Mouse (Mus musculus): ENCODE data around the gene Rbp3. TPM values are rescaled to one million over a fixed set of nuclear protein-coding genes. Genes with fewer than 3 reads are reported as not detected.

Gene Rbp3
- polyA plus RNA-seq, 2 experiments = 0.02 TPM; not detected in 1

DNA sequence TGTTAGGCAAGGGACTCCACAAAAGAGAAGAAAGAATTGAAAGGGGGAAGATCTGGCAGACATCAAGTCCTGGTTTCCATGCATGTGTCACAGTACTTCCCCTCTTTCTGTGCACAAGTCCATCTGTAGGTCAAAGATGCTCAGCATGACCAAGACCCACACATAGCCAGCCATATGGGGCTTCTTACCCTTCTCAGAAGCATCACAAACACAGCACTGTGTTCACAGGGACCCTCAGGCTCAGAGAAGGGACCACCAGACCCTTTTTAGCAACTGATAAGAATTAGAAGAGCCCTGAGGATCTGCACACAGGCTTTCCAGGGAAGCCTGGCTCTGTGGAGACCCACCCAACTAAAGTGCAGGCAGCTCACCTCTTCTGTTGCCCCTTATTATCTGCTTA is 46.3 kb downstream of the Rbp3 start:
- Histone ChIP-seq H3K36me3 (replicated peaks; ENCODE audit: control insufficient read depth, insufficient read depth, low read depth) (no peaks in the 10 kb centered on the region), H3K9me3 (ENCODE audit: control insufficient read depth, low read length) (no peaks in the 10 kb centered on the region), H3K27me3 (ENCODE audit: control insufficient read depth, insufficient read depth, low read length) (no peaks in the 10 kb centered on the region), H3K9ac (replicated peaks) (no peak overlapping the region), H3K27ac (no peak overlapping the region), H3K4me2 (ENCODE audit: low read depth) (no peak overlapping the region), H3K4me3 (ENCODE audit: insufficient read depth in 1 of 2, low read depth in 2 of 2, low read length in 2 of 2) (no peak overlapping the region), H3K4me1 (replicated peaks; ENCODE audit: control insufficient read depth in 2 of 2, insufficient read depth in 2 of 2, low read length in 1 of 2) (no peaks in the 10 kb centered on the region)
- ATAC-seq (ENCODE audit: insufficient read depth) (no peak), DNase-seq (ENCODE audit: low read depth in 3 of 3, low spot score in 3 of 3) (no peak)
- TF ChIP-seq CTCF (IDR thresholded peaks at IDR 0.05; ENCODE audit: low read depth) (no peak), EP300 (IDR thresholded peaks at IDR 0.05; ENCODE audit: low read depth) (no peak)

DNA sequence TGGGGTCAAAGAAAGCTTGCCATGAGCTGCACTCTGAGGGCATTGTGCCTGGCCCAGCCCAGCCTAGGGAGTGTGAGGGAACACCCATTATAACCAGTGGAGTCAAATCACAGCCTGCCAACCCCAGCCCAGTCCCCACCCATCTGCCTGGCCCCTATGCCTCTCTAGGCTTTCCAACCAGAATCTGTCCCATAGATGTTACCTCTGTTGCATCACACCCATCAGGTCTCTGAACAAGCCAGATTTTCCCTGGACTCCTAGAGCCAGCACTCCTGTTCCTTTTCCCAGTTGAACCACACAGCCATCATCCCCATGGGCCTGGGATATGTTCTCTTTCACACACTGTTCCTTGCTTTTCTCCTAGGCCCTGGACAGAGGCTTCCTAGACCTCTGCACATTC is 47.6 kb downstream of the Rbp3 start:
- H3K36me3 ChIP-seq (replicated peaks; ENCODE audit: control insufficient read depth, insufficient read depth, low read depth) = no peaks in the 10 kb centered on the region
- no peak overlapping the region for H3K4me3 ChIP-seq (ENCODE audit: insufficient read depth in 1 of 2, low read depth in 2 of 2, low read length in 2 of 2)
- no peak overlapping the region for H3K27ac ChIP-seq
- H3K4me2 ChIP-seq (ENCODE audit: low read depth) = no peak overlapping the region
- DNase-seq (ENCODE audit: low read depth in 3 of 3, low spot score in 3 of 3) (no peak), ATAC-seq (ENCODE audit: insufficient read depth) (no peak)
- no peak for TF ChIP-seq EP300 (IDR thresholded peaks at IDR 0.05; ENCODE audit: low read depth)
- H3K9me3 ChIP-seq (ENCODE audit: control insufficient read depth, low read length) = no peaks in the 10 kb centered on the region
- H3K27me3 ChIP-seq (ENCODE audit: control insufficient read depth, insufficient read depth, low read length) = no peaks in the 10 kb centered on the region
- no peaks in the 10 kb centered on the region for H3K4me1 ChIP-seq (replicated peaks; ENCODE audit: control insufficient read depth in 2 of 2, insufficient read depth in 2 of 2, low read length in 1 of 2)
- H3K9ac ChIP-seq (replicated peaks) = no peak overlapping the region

DNA sequence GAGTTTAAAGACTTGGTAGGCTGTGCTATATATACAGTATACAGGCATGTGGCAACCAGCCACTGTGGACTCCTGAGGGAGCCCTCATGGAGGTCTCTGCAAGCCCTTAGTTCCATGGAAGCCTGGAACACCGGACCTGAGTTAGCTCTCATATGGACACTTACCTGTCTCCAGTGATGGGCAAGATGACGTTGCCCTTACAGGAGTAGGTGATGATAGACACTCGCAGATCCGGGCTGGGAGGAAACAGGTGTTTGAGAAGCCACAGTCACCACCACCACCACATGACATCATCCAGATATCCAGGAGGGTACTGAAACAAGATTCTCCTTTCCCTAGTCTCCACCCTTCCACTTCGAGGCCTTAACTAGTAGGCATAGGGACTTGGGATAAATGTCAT is 48.6 kb downstream of the Rbp3 start:
- ATAC-seq (ENCODE audit: insufficient read depth) (no peak), DNase-seq (ENCODE audit: low read depth in 3 of 3, low spot score in 3 of 3) (no peak)
- H3K9me3 ChIP-seq (ENCODE audit: control insufficient read depth, low read length) = no peaks in the 10 kb centered on the region
- H3K27ac ChIP-seq = no peak overlapping the region
- no peak overlapping the region for H3K9ac ChIP-seq (replicated peaks)
- TF ChIP-seq CTCF (IDR thresholded peaks at IDR 0.05; ENCODE audit: low read depth) (no peak), EP300 (IDR thresholded peaks at IDR 0.05; ENCODE audit: low read depth) (no peak)
- H3K4me1 ChIP-seq (replicated peaks; ENCODE audit: control insufficient read depth in 2 of 2, insufficient read depth in 2 of 2, low read length in 1 of 2) = no peaks in the 10 kb centered on the region
- H3K4me3 ChIP-seq (ENCODE audit: insufficient read depth in 1 of 2, low read depth in 2 of 2, low read length in 2 of 2) = no peak overlapping the region
- no peak overlapping the region for H3K4me2 ChIP-seq (ENCODE audit: low read depth)
- no peaks in the 10 kb centered on the region for H3K27me3 ChIP-seq (ENCODE audit: control insufficient read depth, insufficient read depth, low read length)
- WGBS (ENCODE audit: insufficient replicate concordance) = 52% methylated on average over 5 of the region's 5 CpGs
- H3K36me3 ChIP-seq (replicated peaks; ENCODE audit: control insufficient read depth, insufficient read depth, low read depth) = no peaks in the 10 kb centered on the region

Other genes with a start within 250 kb of the Rbp3 start
- gene Gdf10, start 30.4 kb upstream of the Rbp3 start, polyA plus RNA-seq (2012; rRNA removed) = 3.7 and 3.9 TPM in 2 replicates
- 4.8 and 4.9 TPM in 2 replicates for gene Gdf10, start 30.4 kb upstream of the Rbp3 start, polyA plus RNA-seq (2014; fragmentation: Nextera tagmentation; extraction: Ambion mirVana)
- 3.6 and 4.1 TPM in 2 replicates for gene Gdf2, start 13.0 kb upstream of the Rbp3 start, polyA plus RNA-seq (2012; rRNA removed)
- 6.6 and 7.9 TPM in 2 replicates for gene Gdf2, start 13.0 kb upstream of the Rbp3 start, polyA plus RNA-seq (2014; fragmentation: Nextera tagmentation; extraction: Ambion mirVana)
- gene Zfp488, start 24.8 kb downstream of the Rbp3 start, polyA plus RNA-seq (2012; rRNA removed) = 0.02 TPM in 1 of 2 replicates, not detected in the other
- gene Zfp488, start 24.8 kb downstream of the Rbp3 start, polyA plus RNA-seq (2014; fragmentation: Nextera tagmentation; extraction: Ambion mirVana) = not detected in 2 replicates
- not detected in 2 replicates for gene Gm30083, start 61.2 kb downstream of the Rbp3 start, polyA plus RNA-seq (2012; rRNA removed)
- gene Gm30083, start 61.2 kb downstream of the Rbp3 start, polyA plus RNA-seq (2014; fragmentation: Nextera tagmentation; extraction: Ambion mirVana) = not detected in 2 replicates
- not detected in 2 replicates for gene Gm5460, start 62.8 kb downstream of the Rbp3 start, polyA plus RNA-seq (2012; rRNA removed)
- gene Gm5460, start 62.8 kb downstream of the Rbp3 start, polyA plus RNA-seq (2014; fragmentation: Nextera tagmentation; extraction: Ambion mirVana) = not detected in 2 replicates
- gene Antxrl, start 98.7 kb downstream of the Rbp3 start, polyA plus RNA-seq (2012; rRNA removed) = not detected in 2 replicates
- gene Antxrl, start 98.7 kb downstream of the Rbp3 start, polyA plus RNA-seq (2014; fragmentation: Nextera tagmentation; extraction: Ambion mirVana) = not detected in 2 replicates
- 0.03 and 0.06 TPM in 2 replicates for gene Anxa8, start 132.0 kb downstream of the Rbp3 start, polyA plus RNA-seq (2012; rRNA removed)
- 0.33 TPM in 1 of 2 replicates, not detected in the other for gene Anxa8, start 132.0 kb downstream of the Rbp3 start, polyA plus RNA-seq (2014; fragmentation: Nextera tagmentation; extraction: Ambion mirVana)
- not detected in 2 replicates for gene A630023A22Rik, start 148.8 kb downstream of the Rbp3 start, polyA plus RNA-seq (2012; rRNA removed)
- not detected in 2 replicates for gene A630023A22Rik, start 148.8 kb downstream of the Rbp3 start, polyA plus RNA-seq (2014; fragmentation: Nextera tagmentation; extraction: Ambion mirVana)
- gene Npy4r, start 198.5 kb downstream of the Rbp3 start, polyA plus RNA-seq (2012; rRNA removed) = 0.01 TPM in 2 replicates
- 0.08 TPM in 1 of 2 replicates, not detected in the other for gene Npy4r, start 198.5 kb downstream of the Rbp3 start, polyA plus RNA-seq (2014; fragmentation: Nextera tagmentation; extraction: Ambion mirVana)
- 0.04 and 0.11 TPM in 2 replicates for gene Gprin2, start 247.7 kb downstream of the Rbp3 start, polyA plus RNA-seq (2012; rRNA removed)
- gene Gprin2, start 247.7 kb downstream of the Rbp3 start, polyA plus RNA-seq (2014; fragmentation: Nextera tagmentation; extraction: Ambion mirVana) = 0.03 and 0.09 TPM in 2 replicates

Data from liver, embryonic 14.5 days (tissue).